Mouse (Mus musculus) CD4-positive, CD25-positive, alpha-beta regulatory T cell, adult 4 months (primary cell): ENCODE data around the gene Smim5. TPM values are rescaled to one million over a fixed set of nuclear protein-coding genes. Genes with fewer than 3 reads are reported as not detected.

Experiments
- ATAC-seq: one replicate; pipeline ENCODE4 v1.8.0; 2017
- polyA plus RNA-seq, 2 experiments: library from polyadenylated mRNA; unstranded; fragments of 100-300 nt; shearing (Covaris generic); gene quantifications; one replicate each; pipeline ENCODE4 v1.2.1; 2017

The Smim5 gene
- polyA plus RNA-seq, 2 experiments from 2014 or later = 0.94 to 1.5 TPM

- peak; percentile 47 for ATAC-seq
Observed at GRCm38 (mm10) chr11:115898446-115898845, 1.3 kb upstream of the Smim5 start.

DNA sequence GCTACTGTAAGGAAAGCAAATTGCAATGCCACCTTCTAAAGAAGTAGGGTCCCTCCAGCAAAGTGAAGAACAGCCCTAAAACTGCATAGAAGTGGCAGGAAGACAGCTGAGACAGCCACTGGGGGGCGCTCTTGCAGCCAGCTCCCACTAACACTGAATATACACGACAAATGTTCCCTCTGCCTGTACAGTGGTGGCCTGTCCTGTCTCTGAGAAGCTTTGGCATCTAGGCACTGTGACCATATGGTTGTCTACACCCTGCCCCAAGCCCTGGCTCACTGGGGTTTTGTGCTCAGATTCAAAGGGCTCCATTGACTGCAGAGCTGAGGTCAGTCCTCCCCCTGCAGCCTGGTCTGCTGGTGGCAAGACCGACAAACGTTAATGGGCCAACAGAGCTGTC lies 880 bp upstream of the Smim5 start:
- ATAC-seq = peak; percentile 23

DNA sequence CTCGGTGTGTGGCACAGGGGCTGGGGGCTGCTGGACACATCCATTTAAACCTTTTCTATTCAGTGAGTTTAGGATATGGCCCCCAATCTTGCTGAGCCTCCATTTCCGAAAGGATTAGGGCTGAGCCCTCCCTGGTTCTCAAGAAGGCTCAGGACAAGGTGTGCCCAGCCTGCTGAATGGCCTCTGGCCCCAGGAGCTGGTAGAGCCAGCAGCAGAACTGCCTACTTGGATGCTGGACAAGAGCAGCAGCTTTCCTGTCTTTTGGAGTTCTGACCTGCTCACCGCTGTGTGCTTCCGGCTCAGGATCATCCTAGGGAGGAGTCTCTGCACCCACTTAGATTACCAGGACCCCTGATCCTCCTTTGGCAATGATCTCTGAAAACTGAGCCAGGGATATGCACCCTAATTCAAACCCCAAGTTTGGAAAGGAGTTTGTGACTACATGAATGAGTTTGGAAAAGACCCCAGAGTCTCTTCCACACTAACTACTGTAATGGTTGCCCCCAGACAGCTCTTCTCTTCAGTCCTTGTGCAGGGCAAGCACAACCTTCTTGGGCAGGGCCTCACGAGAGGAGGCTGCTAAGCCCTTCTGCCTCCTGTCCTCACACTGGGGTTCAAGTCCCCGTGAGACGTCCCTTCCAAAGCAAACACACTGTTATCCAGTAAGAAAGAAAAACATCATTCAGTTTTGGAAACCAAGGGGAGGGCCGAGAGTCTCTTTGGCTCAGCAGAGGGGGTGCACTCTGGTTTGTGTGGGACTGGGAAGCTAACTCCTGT lies 983 bp downstream of the Smim5 start:
- no peak for ATAC-seq

- no peak for ATAC-seq
Observed at GRCm38 (mm10) chr11:115901338-115902161, 1.8 kb downstream of the Smim5 start.

DNA sequence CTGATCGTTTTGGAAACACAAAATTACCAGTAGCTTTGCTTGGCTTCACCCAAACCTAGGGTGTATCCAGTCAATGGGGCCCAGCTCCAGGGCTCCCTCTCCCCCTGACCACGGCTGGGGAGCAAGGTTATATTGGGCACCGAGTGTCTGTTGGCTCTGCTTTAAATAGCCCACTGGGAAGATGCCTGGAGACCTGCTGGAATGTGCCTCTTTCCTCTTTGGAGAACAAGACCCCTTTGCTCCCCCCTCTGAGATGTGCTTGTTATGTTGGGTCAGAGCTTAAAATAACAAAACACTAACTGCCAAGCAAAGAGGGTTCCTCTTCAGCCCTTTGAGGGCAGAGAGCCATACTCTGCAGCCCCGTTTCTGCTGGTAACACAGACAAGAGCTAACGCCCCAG lies 2.4 kb downstream of the Smim5 start:
- no peak for ATAC-seq

GRCm38 (mm10) chr11:115902831-115903230 lies 3.1 kb downstream of the Smim5 start:
- no peak for ATAC-seq

DNA sequence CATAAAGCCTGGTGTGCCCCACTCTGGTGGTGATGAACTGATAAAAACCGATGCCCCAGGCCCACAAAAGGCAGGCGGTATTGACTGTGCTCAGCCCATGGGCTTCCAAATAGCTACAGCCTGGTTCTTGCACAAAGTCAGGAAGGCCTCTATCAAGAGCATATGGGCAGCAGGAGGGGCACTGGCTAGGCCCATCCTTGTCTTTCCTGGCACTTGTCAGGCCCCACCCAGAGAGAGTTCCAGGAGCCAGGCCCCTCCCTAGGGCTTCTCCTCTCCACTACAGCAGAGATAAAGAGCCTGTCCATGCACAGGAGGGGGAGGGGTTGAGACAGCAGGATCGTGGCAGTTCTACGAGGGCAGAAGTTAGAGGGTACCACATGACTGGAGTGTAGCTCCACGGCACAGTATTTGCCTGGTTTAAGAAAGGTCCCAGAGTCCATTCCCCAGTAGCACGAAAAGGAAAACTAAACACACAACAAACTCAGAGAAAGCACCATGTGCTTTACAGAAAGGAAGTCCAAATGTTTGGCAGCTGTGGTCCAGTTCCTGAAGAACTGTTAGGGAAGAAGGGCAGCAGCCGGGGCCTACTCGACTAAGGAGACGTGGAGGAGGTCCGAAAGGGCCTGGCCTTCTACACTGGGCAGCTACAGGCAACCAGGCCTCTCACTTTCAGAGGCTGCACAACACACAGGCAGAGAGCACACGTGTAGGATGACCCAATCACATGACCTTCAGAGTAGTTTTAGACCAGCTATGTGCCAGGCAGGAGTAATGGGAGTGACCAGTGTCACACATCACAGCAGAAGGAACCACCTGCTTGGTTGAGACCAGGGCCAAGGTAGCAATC lies 3.8 kb downstream of the Smim5 start:
- ATAC-seq = no peak

DNA sequence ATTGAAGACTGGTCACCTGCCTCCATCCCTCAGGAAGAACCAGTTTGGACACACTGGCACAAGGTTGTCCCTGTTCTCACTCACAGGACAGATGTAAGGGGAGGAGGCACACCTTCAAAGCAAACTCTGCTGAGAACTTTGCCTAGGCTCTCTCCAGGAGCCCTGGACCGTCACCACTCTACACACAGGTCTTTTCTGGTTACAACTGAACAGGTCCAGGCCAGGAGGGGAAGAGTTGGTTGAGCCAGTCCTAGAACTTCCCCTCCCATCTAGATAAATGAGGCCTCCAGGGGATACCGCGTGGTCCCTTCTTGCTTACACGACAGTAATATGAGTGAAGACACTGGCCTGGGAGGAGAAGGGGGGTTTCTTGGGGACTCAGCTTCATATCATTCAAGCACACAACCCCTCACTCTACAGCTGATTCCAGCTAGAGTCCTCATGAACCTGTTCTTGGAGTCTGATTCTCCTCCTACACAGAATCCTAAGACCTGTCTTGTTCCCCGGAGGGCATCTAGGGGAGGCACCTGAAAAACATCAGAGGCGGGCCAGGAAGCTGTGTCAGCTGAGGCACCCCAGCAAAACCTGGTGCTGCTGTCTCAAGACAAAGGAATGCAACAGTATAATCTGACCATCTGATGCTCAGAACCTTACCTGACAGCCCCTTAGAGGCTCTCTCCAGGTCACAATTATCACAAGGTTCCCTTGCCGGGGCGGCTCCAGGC lies 4.6 kb downstream of the Smim5 start:
- no peak for ATAC-seq

DNA sequence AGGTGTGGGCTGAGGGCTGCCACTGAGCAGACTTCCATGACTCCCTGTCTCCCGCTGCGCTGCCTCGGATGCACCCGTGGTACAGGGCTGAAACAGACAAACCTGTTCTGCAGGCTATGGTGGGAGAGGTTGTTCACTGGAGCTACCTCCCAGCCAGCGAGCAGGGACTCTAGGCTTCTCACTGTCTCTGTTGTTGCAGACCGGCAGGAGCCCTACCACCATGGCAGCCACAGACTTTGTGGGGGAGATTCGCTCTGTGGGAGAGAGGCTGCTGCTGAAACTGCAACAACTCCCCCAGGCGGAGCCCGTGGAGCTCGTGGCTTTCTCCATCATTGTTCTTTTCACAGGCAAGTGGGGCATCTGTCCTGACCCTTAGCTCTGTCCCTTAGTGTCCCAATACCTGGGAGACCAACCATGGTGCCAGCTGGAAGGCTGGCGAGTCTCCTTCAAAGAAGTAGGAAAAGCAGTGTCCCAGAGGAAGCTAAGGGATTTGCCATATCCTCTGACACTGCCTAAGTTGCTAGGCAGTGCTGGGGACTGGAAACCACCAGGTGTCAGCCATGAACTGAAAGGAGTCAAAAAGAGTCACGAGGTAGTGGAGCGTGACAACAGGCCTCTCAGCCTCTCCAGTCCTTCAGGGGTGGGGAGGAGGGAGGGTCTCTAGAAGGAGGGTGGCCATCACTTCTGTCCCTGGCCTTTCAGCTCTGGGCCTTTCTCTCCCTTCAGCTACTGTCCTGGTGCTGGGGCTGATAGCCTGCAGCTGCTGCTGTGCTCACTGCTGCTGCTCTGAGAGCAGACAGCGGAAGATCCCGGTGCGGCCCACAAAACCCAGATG lies 5.4 kb downstream of the Smim5 start:
- ATAC-seq = no peak

GRCm38 (mm10) chr11:115906116-115906515 lies 6.3 kb downstream of the Smim5 start:
- no peak for ATAC-seq

DNA sequence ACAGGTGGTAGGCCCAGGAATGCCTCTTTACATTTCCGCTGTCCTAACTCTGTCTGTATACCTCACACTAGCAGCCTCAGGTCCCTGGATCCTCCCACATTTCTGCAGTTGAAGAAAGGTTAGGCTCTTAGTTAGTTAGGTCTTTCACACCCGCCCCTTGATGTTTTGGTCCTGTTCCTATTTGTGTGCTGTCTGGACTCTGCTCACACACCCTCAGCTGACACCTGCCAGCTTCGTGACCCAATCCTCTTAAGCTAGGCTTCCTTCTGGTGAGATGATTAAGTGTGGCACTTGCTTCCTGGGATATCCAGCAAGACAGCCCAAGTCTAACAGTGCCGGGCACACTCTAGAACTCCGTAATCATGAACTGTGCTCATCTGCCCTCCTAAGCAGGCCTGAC lies 6.8 kb downstream of the Smim5 start:
- ATAC-seq = no peak

GRCm38 (mm10) chr11:115911134-115911561 lies 11.4 kb downstream of the Smim5 start:
- no peak for ATAC-seq

- no peak for ATAC-seq
Observed at GRCm38 (mm10) chr11:115911632-115912376, 12.0 kb downstream of the Smim5 start, which contains the start of gene Smim6. Smim6 (plus strand) TSS chr11:115912017.

DNA sequence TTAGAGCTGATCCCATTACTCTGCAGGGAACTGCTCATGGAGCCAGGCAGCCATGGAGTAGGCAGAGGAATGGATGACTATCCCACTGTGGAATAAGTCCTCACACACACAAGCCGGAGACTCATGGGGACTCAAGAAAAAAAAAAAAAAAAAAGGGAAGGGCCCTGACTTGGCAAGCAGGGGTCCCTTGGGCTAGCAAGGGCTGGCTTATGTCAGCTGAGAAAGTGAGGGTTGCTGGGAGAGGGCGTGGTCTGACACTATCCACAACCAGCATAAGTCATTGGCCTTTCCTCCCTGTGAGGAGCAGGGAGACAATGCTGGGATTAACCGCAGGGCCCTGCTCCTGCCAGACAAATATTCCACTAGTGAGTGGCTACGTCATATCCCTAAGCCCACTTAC lies 16.8 kb downstream of the Smim5 start:
- no peak for ATAC-seq

DNA sequence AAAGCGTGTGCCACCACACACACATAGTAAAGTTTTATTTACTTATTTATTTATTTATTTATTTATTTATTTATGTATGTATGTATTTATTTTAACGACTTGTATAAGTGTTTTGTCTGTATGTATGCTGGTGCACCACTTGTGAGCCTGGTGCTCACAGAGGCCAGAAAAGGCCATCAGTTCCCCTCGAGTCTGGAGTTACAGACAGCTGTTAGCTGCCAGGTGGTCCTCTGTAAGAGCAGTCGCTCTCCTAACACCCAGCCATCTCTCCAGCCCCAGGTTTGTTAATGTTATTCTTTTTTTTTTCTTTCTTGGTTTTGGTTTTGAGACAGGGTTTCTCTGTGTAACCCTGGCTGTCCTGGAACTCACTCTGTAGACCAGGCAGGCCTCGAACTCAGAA lies 18.9 kb downstream of the Smim5 start:
- ATAC-seq = no peak

DNA sequence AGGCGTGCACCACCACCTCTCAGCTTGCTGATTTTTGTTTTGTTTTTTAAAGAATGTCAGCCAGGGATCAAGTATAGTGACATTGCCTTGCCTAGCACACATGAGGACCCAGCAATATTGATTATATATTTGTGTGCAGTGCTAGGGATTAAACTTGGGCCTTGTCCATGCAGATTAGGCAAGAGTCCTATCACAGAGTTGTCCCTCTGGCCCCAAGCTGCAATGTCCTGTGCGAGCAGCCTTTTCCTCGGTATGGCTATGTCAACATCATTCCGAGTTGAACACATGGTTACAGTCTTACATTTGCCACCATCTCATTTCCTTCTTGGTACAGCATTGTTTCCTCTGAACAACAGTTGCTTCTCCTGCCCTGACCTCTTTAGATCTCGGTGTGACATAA lies 19.3 kb downstream of the Smim5 start:
- ATAC-seq = no peak

- ATAC-seq = no peak
Observed at GRCm38 (mm10) chr11:115920110-115920818, 20.5 kb downstream of the Smim5 start.

- no peak for ATAC-seq
Observed at GRCm38 (mm10) chr11:115921986-115922385, 22.2 kb downstream of the Smim5 start.

DNA sequence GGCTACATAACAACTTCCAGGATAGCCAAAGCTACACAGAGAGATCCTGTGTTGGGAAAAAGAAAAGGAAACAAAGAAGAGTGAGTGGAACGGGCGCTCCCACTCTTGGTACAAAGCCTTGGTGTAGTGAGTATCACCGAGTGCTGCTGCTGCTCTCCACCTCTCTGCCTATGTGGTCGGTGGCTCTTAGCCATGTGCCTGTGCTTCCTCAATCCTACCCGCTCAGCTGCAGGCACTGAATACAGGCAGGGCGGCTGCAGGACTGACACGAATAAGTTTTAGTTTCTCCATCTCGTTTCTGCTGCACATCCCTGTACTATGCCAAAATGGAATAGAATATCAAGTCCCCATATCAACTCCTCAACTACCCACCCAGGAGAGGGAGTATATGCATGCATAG lies 29.3 kb downstream of the Smim5 start:
- no peak for ATAC-seq

DNA sequence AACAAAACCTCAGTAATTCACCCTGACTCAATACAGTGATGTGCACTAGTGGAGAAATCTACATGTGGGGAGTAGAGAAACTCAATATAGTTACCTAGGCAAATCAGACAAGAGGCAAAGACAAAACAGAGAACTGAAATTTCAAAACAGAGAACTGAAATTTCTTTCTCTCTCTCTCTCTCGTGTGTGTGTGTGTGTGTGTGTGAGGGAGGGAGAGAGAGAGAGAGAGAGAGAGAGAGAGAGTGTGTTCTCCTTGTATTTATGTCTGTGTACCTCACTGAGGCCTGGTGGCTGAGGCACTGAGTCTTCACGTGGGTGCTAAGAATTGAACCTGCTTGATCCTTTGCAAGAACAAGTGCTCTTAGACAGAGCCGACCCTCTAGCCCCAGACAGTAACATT lies 30.1 kb downstream of the Smim5 start:
- no peak for ATAC-seq
